Mouse (Mus musculus): ENCODE results near the gene Ruvbl2. TPM values are rescaled to one million over a fixed set of nuclear protein-coding genes. Genes with fewer than 3 reads are reported as not detected.

Ruvbl2 gene
- polyA plus RNA-seq, 1 experiment from 2014 or later: 65.0 TPM

GRCm38 (mm10) chr7:45386077-45386476, 51.8 kb downstream of the Ruvbl2 start:
- no peaks in the 10 kb centered on the region for H3K9me3 ChIP-seq (replicated peaks)
- 0 out of 2 replicates have a peak, but pooled peaks cover 7% of the 10 kb centered on the region for H3K4me1 ChIP-seq (replicated peaks)
- H3K4me3 ChIP-seq: no peak overlapping the region
- H3K27me3 ChIP-seq: no peaks in the 10 kb centered on the region
- WGBS: 91% methylated on average over 3 of the region's 3 CpGs
- ATAC-seq (replicated peaks; ENCODE audit: insufficient number of reproducible peaks, insufficient read depth, low FRiP score, low read depth): no peak
- H3K4me2 ChIP-seq: no peak overlapping the region
- no peak overlapping the region for H3K9ac ChIP-seq
- H3K36me3 ChIP-seq: peaks cover 97% of the 10 kb centered on the region
- no peak overlapping the region for H3K27ac ChIP-seq

- Histone ChIP-seq H3K9me3 (replicated peaks) (no peaks in the 10 kb centered on the region), H3K27ac (no peak overlapping the region), H3K4me2 (no peak overlapping the region), H3K9ac (no peak overlapping the region), H3K4me1 (replicated peaks) (no peaks in the 10 kb centered on the region), H3K27me3 (no peaks in the 10 kb centered on the region), H3K36me3 (peaks cover 78% of the 10 kb centered on the region), H3K4me3 (no peak overlapping the region)
- no peak for ATAC-seq (replicated peaks; ENCODE audit: insufficient number of reproducible peaks, insufficient read depth, low FRiP score, low read depth)
- WGBS: 81% methylated on average over 1 of the region's 1 CpGs
Observed at GRCm38 (mm10) chr7:45376057-45376456, 61.8 kb downstream of the Ruvbl2 start.

GRCm38 (mm10) chr7:45374620-45375019, 63.3 kb downstream of the Ruvbl2 start:
- no peak overlapping the region for H3K4me2 ChIP-seq
- 90% methylated on average over 8 of the region's 8 CpGs for WGBS
- peaks cover 13% of the 10 kb centered on the region for H3K4me1 ChIP-seq (replicated peaks)
- no peak overlapping the region for H3K27ac ChIP-seq
- H3K27me3 ChIP-seq: peaks cover 4% of the 10 kb centered on the region
- H3K9me3 ChIP-seq (replicated peaks): no peaks in the 10 kb centered on the region
- H3K36me3 ChIP-seq: peaks cover 63% of the 10 kb centered on the region
- H3K9ac ChIP-seq: no peak overlapping the region
- no peak for ATAC-seq (replicated peaks; ENCODE audit: insufficient number of reproducible peaks, insufficient read depth, low FRiP score, low read depth)
- H3K4me3 ChIP-seq: no peak overlapping the region

DNA sequence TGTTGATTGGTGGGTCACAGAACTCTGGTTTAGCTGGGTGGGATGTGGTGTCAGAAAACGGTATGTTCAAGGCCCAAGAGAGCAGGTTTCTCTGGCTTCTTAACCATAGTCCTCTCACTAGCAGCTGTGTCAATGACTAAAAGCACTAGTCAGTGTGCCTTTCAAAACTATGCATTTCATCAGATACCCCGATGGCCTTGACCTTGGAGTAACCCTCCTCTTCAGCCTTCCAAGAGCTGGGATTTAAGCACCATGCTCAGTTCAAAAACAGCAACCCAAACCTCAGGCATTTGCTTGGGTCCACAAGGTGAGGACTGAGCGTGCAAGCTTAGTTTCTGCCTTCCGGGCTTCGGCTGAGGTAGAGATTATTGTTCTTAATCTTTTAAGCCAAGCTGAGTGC, 65.5 kb downstream of the Ruvbl2 start:
- H3K4me3 ChIP-seq: no peak overlapping the region
- H3K27me3 ChIP-seq: peaks cover 22% of the 10 kb centered on the region
- H3K9me3 ChIP-seq (replicated peaks): no peaks in the 10 kb centered on the region
- no peak for ATAC-seq (replicated peaks; ENCODE audit: insufficient number of reproducible peaks, insufficient read depth, low FRiP score, low read depth)
- H3K9ac ChIP-seq: no peak overlapping the region
- peaks cover 25% of the 10 kb centered on the region for H3K4me1 ChIP-seq (replicated peaks)
- H3K36me3 ChIP-seq: peaks cover 41% of the 10 kb centered on the region
- 73% methylated on average over 5 of the region's 5 CpGs for WGBS
- no peak overlapping the region for H3K4me2 ChIP-seq
- H3K27ac ChIP-seq: no peak overlapping the region

Small RNA genes lying within 50 kb of the gene (microRNA-seq; reads per million reads assigned to microRNA genes)
- gene Gm22133: not detected

Other genes starting within 250 kb of the Ruvbl2 start
- gene Ccdc155, start 233.2 kb downstream of the Ruvbl2 start, polyA plus RNA-seq (2015; fragmentation: Nextera tagmentation; extraction: Ambion mirVana): 0.53 and 0.80 TPM in 2 replicates
- 0.90 and 1.2 TPM in 2 replicates for gene Dkkl1, start 225.9 kb downstream of the Ruvbl2 start, polyA plus RNA-seq (2015; fragmentation: Nextera tagmentation; extraction: Ambion mirVana)
- gene Tead2, start 222.3 kb downstream of the Ruvbl2 start, polyA plus RNA-seq (2015; fragmentation: Nextera tagmentation; extraction: Ambion mirVana): 89.0 and 106 TPM in 2 replicates
- gene Cd37, start 199.0 kb downstream of the Ruvbl2 start, polyA plus RNA-seq (2015; fragmentation: Nextera tagmentation; extraction: Ambion mirVana): 2.4 and 8.3 TPM in 2 replicates
- 0.11 and 0.18 TPM in 2 replicates for gene Slc6a16, start 197.0 kb downstream of the Ruvbl2 start, polyA plus RNA-seq (2015; fragmentation: Nextera tagmentation; extraction: Ambion mirVana)
- not detected in 2 replicates for gene Slc6a21, start 160.6 kb downstream of the Ruvbl2 start, polyA plus RNA-seq (2015; fragmentation: Nextera tagmentation; extraction: Ambion mirVana)
- gene Trpm4, start 104.3 kb downstream of the Ruvbl2 start, polyA plus RNA-seq (2015; fragmentation: Nextera tagmentation; extraction: Ambion mirVana): 12.7 and 15.8 TPM in 2 replicates
- gene Hrc, start 102.8 kb downstream of the Ruvbl2 start, polyA plus RNA-seq (2015; fragmentation: Nextera tagmentation; extraction: Ambion mirVana): 25.2 and 26.4 TPM in 2 replicates
- gene Ppfia3, start 71.1 kb downstream of the Ruvbl2 start, polyA plus RNA-seq (2015; fragmentation: Nextera tagmentation; extraction: Ambion mirVana): 1.6 and 2.1 TPM in 2 replicates
- gene Lin7b, start 67.5 kb downstream of the Ruvbl2 start, polyA plus RNA-seq (2015; fragmentation: Nextera tagmentation; extraction: Ambion mirVana): 1.2 and 1.3 TPM in 2 replicates
- 123 and 146 TPM in 2 replicates for gene Snrnp70, start 42.4 kb downstream of the Ruvbl2 start, polyA plus RNA-seq (2015; fragmentation: Nextera tagmentation; extraction: Ambion mirVana)
- gene Kcna7, start 32.4 kb downstream of the Ruvbl2 start, polyA plus RNA-seq (2015; fragmentation: Nextera tagmentation; extraction: Ambion mirVana): 0.33 and 0.58 TPM in 2 replicates
- 0.81 and 1.6 TPM in 2 replicates for gene Ntf5, start 24.4 kb downstream of the Ruvbl2 start, polyA plus RNA-seq (2015; fragmentation: Nextera tagmentation; extraction: Ambion mirVana)
- gene Lhb, start 17.3 kb downstream of the Ruvbl2 start, polyA plus RNA-seq (2015; fragmentation: Nextera tagmentation; extraction: Ambion mirVana): not detected in 2 replicates
- 111 and 113 TPM in 2 replicates for gene Gys1, start 3.3 kb downstream of the Ruvbl2 start, polyA plus RNA-seq (2015; fragmentation: Nextera tagmentation; extraction: Ambion mirVana)
- 3,328 and 3,965 TPM in 2 replicates for gene Ftl1, start 21.8 kb upstream of the Ruvbl2 start, polyA plus RNA-seq (2015; fragmentation: Nextera tagmentation; extraction: Ambion mirVana)
- 107 and 112 TPM in 2 replicates for gene Bax, start 28.8 kb upstream of the Ruvbl2 start, polyA plus RNA-seq (2015; fragmentation: Nextera tagmentation; extraction: Ambion mirVana)
- gene Tulp2, start 43.8 kb upstream of the Ruvbl2 start, polyA plus RNA-seq (2015; fragmentation: Nextera tagmentation; extraction: Ambion mirVana): 0.28 and 1.3 TPM in 2 replicates
- gene Gm45808, start 48.7 kb upstream of the Ruvbl2 start, polyA plus RNA-seq (2015; fragmentation: Nextera tagmentation; extraction: Ambion mirVana): not detected in 2 replicates
- 4.0 and 4.1 TPM in 2 replicates for gene Dhdh, start 50.7 kb upstream of the Ruvbl2 start, polyA plus RNA-seq (2015; fragmentation: Nextera tagmentation; extraction: Ambion mirVana)
- 144 and 177 TPM in 2 replicates for gene Nucb1, start 72.3 kb upstream of the Ruvbl2 start, polyA plus RNA-seq (2015; fragmentation: Nextera tagmentation; extraction: Ambion mirVana)
- 25.3 and 37.6 TPM in 2 replicates for gene Ppp1r15a, start 88.2 kb upstream of the Ruvbl2 start, polyA plus RNA-seq (2015; fragmentation: Nextera tagmentation; extraction: Ambion mirVana)
- 1.0 and 2.6 TPM in 2 replicates for gene Plekha4, start 88.2 kb upstream of the Ruvbl2 start, polyA plus RNA-seq (2015; fragmentation: Nextera tagmentation; extraction: Ambion mirVana)
- 0.24 and 0.82 TPM in 2 replicates for gene Hsd17b14, start 116.8 kb upstream of the Ruvbl2 start, polyA plus RNA-seq (2015; fragmentation: Nextera tagmentation; extraction: Ambion mirVana)
- 79.4 and 84.5 TPM in 2 replicates for gene Bcat2, start 132.1 kb upstream of the Ruvbl2 start, polyA plus RNA-seq (2015; fragmentation: Nextera tagmentation; extraction: Ambion mirVana)
- 0.13 and 1.2 TPM in 2 replicates for gene Fgf21, start 177.4 kb upstream of the Ruvbl2 start, polyA plus RNA-seq (2015; fragmentation: Nextera tagmentation; extraction: Ambion mirVana)
- 0.15 and 0.66 TPM in 2 replicates for gene Fut1, start 179.2 kb upstream of the Ruvbl2 start, polyA plus RNA-seq (2015; fragmentation: Nextera tagmentation; extraction: Ambion mirVana)
- gene Izumo1, start 183.7 kb upstream of the Ruvbl2 start, polyA plus RNA-seq (2015; fragmentation: Nextera tagmentation; extraction: Ambion mirVana): 0.33 and 0.35 TPM in 2 replicates
- 19.6 and 23.4 TPM in 2 replicates for gene Rasip1, start 189.4 kb upstream of the Ruvbl2 start, polyA plus RNA-seq (2015; fragmentation: Nextera tagmentation; extraction: Ambion mirVana)
- 7.3 and 7.4 TPM in 2 replicates for gene Mamstr, start 201.9 kb upstream of the Ruvbl2 start, polyA plus RNA-seq (2015; fragmentation: Nextera tagmentation; extraction: Ambion mirVana)
- 1.5 and 1.6 TPM in 2 replicates for gene Fut2, start 228.3 kb upstream of the Ruvbl2 start, polyA plus RNA-seq (2015; fragmentation: Nextera tagmentation; extraction: Ambion mirVana)
- gene Ntn5, start 245.9 kb upstream of the Ruvbl2 start, polyA plus RNA-seq (2015; fragmentation: Nextera tagmentation; extraction: Ambion mirVana): 0.14 TPM in 1 of 2 replicates, not detected in the other

Data from heart, embryonic 15.5 days (tissue).